Mouse (Mus musculus) CH12.LX (cell line): ENCODE measurements at regions not wholly inside any gene's neighbourhood (a gene's known extent, or its start where the extent isn't known, plus 50 kb on each side); places are given as distances from the start of the nearest gene placed in this dataset.

Source experiments
- CHD1 ChIP-seq: IDR thresholded peaks from 2 replicates; pipeline ENCODE4 v1.6.1; 2012; ENCODE audit warnings: low read depth, low read length, improper control_type of control experiment, inconsistent platforms
- CHD2 ChIP-seq: IDR thresholded peaks from 2 replicates; pipeline ENCODE4 v1.6.1; 2011; ENCODE audit warnings: low read length, improper control_type of control experiment
- CTCF ChIP-seq, 2 experiments: IDR thresholded peaks in 1 of 2; conservative IDR thresholded peaks in 1 of 2; 2 replicates each; pipeline ENCODE4 v1.5.1; 2011 to 2012; ENCODE audit warnings: low read depth in 2 of 2, low read length in 2 of 2, improper control_type of control experiment in 1 of 2, inconsistent platforms in 1 of 2, mild to moderate bottlenecking in 1 of 2, moderate library complexity in 1 of 2
- EP300 ChIP-seq: IDR thresholded peaks from 2 replicates; pipeline ENCODE4 v1.6.1; 2011; ENCODE audit warnings: low read length, improper control_type of control experiment
- ETS1 ChIP-seq: conservative IDR thresholded peaks from 2 replicates; pipeline ENCODE4 v1.6.1; 2012; ENCODE audit warnings: low read depth, mild to moderate bottlenecking, inconsistent platforms, low read length, improper control_type of control experiment, moderate library complexity
- JUND ChIP-seq: conservative IDR thresholded peaks from 2 replicates; pipeline ENCODE4 v1.6.1; 2011; ENCODE audit warnings: low read depth, low read length, improper control_type of control experiment
- KAT2A ChIP-seq: IDR thresholded peaks from 2 replicates; pipeline ENCODE4 v1.6.1; 2012; ENCODE audit warnings: low read length, improper control_type of control experiment, inconsistent platforms; ENCODE audit not compliant: insufficient replicate concordance
- MAFK ChIP-seq: IDR thresholded peaks from 2 replicates; pipeline ENCODE4 v1.6.1; 2011; ENCODE audit warnings: low read length, improper control_type of control experiment; ENCODE audit not compliant: insufficient replicate concordance
- MXI1 ChIP-seq: IDR thresholded peaks from 2 replicates; pipeline ENCODE4 v1.6.1; 2011; ENCODE audit warnings: mild to moderate bottlenecking, low read depth, low read length, improper control_type of control experiment
- POLR2A ChIP-seq: IDR thresholded peaks from 2 replicates; pipeline ENCODE4 v1.6.1; 2011; ENCODE audit warnings: low read depth, mild to moderate bottlenecking, improper control_type of control experiment, low read length
- POLR2AphosphoS2 ChIP-seq: IDR thresholded peaks from 2 replicates; pipeline ENCODE4 v1.6.1; 2011; ENCODE audit warnings: low read depth, low read length, improper control_type of control experiment
- RAD21 ChIP-seq: IDR thresholded peaks from 2 replicates; pipeline ENCODE4 v1.6.1; 2011; ENCODE audit warnings: low read depth, mild to moderate bottlenecking, low read length, improper control_type of control experiment, moderate library complexity
- ZC3H11A ChIP-seq: IDR thresholded peaks from 2 replicates; pipeline ENCODE4 v1.6.1; 2012; ENCODE audit warnings: low read depth, mild to moderate bottlenecking, inconsistent platforms, low read length, improper control_type of control experiment

- no peak for TF ChIP-seq CTCF (conservative IDR thresholded peaks at IDR 0.05 in 1 of 2, IDR thresholded peaks at IDR 0.05 in 1 of 2; ENCODE audit: low read depth in 2 of 2, low read length in 2 of 2)
- no peak for TF ChIP-seq POLR2AphosphoS2
- TF ChIP-seq JUND = no peak
- TF ChIP-seq POLR2A = no peak
- no peak for TF ChIP-seq KAT2A
- TF ChIP-seq ZC3H11A = no peak
- no peak for TF ChIP-seq RAD21
- TF ChIP-seq CHD1 = no peak
- TF ChIP-seq MAFK = no peak
- no peak for TF ChIP-seq ETS1
- no peak for TF ChIP-seq MXI1
- TF ChIP-seq EP300 = no peak
- TF ChIP-seq CHD2 = no peak
Observed at GRCm38 (mm10) chr17:4546579-4546978, 447.6 kb upstream of the Arid1b start.
